Mouse (Mus musculus) forebrain, embryonic 16.5 days (tissue): ENCODE data around the gene Clip4. TPM values are rescaled to one million over a fixed set of nuclear protein-coding genes. Genes with fewer than 3 reads are reported as not detected.
"Not testable (repeated sequence)": the region's sequence is repeated elsewhere in the genome, so short reads cannot be mapped to it uniquely, and the experiment has no call there.

Experiments
- ATAC-seq: fragments of 200-750 bp; cut with Nextera tagmentation; 2 replicates; pipeline ENCODE4 v1.8.0; 2017; ENCODE audit warnings: mild to moderate bottlenecking, moderate library complexity
- H3K27ac ChIP-seq: fragments of 300-500 bp; sonication (generic); 2 replicates; pipeline ENCODE4 v1.5.1; 2014; ENCODE audit warnings: low read length, control low read depth
- H3K27me3 ChIP-seq: fragments of 300-500 bp; sonication (generic); replicated peaks from 2 replicates; pipeline ENCODE4 v1.6.1; 2014; ENCODE audit warnings: low read length; ENCODE audit not compliant: control insufficient read depth, insufficient read depth
- H3K36me3 ChIP-seq: fragments of 300-500 bp; sonication (generic); 2 replicates; pipeline ENCODE4 v1.6.1; 2014; ENCODE audit not compliant: control insufficient read depth, insufficient read depth
- H3K4me1 ChIP-seq: fragments of 300-500 bp; sonication (generic); replicated peaks from 2 replicates; pipeline ENCODE4 v1.6.1; 2014; ENCODE audit warnings: low read length; ENCODE audit not compliant: control insufficient read depth, insufficient read depth
- H3K4me2 ChIP-seq: fragments of 300-500 bp; sonication (generic); 2 replicates; pipeline ENCODE4 v1.6.1; 2014; ENCODE audit warnings: mild to moderate bottlenecking, low read length, control low read depth
- H3K4me3 ChIP-seq: fragments of 300-500 bp; sonication (generic); replicated peaks from 2 replicates; pipeline ENCODE4 v1.5.1; 2014; ENCODE audit warnings: mild to moderate bottlenecking, low read length, control low read depth
- H3K9ac ChIP-seq: fragments of 300-500 bp; sonication (generic); replicated peaks from 2 replicates; pipeline ENCODE4 v1.6.1; 2014; ENCODE audit warnings: low read depth, low read length, control low read depth
- H3K9me3 ChIP-seq: fragments of 300-500 bp; sonication (generic); 2 replicates; pipeline ENCODE4 v1.6.1; 2016; ENCODE audit warnings: low read length; ENCODE audit not compliant: control insufficient read depth
- WGBS: fragments of 180-500 bp; shearing (Covaris S2); extraction: QIAGEN DNeasy Blood & Tissue Kit; methylation state at CpG from one replicate; pipeline ENCODE4 v1.1.7; 2014; 5-methylcytosine and 5-hydroxymethylcytosine counted together
- polyA plus RNA-seq: library from polyadenylated mRNA; unstranded; fragments of >200 nt; fragmentation: Nextera tagmentation; extraction: Ambion mirVana; gene quantifications from 2 replicates; pipeline ENCODE4 v1.2.1, GENCODE M21; 2015

Gene Clip4
- polyA plus RNA-seq = 10.8 and 10.9 TPM in 2 replicates

DNA sequence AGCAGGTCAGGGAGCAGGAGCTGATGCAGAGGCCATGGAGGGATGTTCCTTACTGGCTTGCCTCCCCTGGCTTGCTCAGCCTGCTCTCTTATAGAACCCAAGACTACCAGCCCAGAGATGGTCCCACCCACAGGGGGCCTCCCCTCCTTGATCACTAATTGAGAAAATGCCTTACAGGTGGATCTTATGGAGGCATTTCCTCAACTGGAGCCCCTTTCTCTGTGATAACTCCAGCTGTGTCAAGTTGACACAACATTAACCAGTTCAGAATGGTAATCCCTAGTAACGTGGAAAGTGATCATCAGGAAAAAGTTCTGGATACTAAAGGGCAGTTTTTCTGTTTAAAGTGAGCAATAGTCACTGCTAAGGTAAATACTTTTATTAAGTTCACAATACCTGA, at the start of gene Clip4:
Gene Clip4, plus strand, starts transcription at position 301 of the 400 bp plus-strand sequence.
- not testable (repeated sequence) for H3K4me3 ChIP-seq, H3K4me2 ChIP-seq, H3K27ac ChIP-seq, H3K9ac ChIP-seq, ATAC-seq, H3K9me3 ChIP-seq, H3K36me3 ChIP-seq, H3K4me1 ChIP-seq, H3K27me3 ChIP-seq
- WGBS = 87% methylated on average over 1 of the region's 1 CpGs

DNA sequence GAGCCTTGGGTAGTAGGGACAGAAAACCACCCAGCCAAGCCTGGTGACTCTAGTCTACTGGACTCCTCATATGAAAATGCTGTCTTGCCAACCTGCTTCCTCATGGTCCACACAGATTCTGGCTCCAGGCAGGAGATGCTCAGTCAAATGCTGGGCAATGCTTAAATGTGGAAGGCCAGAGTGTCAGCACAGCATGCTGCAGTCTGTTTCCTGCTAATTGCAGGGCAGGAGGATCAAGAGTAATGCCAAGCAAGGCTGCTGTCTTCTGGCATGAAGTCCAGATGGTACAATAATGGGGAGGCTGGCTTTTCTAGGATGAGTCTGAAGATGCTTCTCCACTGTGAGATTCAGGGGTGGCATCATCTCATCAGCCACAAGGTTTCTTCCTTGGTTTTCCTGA, 47.8 kb upstream of the Clip4 start:
- no peaks in the 10 kb centered on the region for H3K36me3 ChIP-seq
- H3K9ac ChIP-seq = no peak overlapping the region
- no peaks in the 10 kb centered on the region for H3K4me1 ChIP-seq
- no peak overlapping the region for H3K4me2 ChIP-seq
- no peak overlapping the region for H3K27ac ChIP-seq
- no peak overlapping the region for H3K4me3 ChIP-seq
- ATAC-seq = no peak
- no peaks in the 10 kb centered on the region for H3K27me3 ChIP-seq
- H3K9me3 ChIP-seq = no peaks in the 10 kb centered on the region

- H3K4me1 ChIP-seq = no peaks in the 10 kb centered on the region
- WGBS = 73% methylated on average over 3 of the region's 3 CpGs
- no peak for ATAC-seq
- H3K9me3 ChIP-seq = no peaks in the 10 kb centered on the region
- no peak overlapping the region for H3K9ac ChIP-seq
- H3K27me3 ChIP-seq = no peaks in the 10 kb centered on the region
- no peak overlapping the region for H3K4me2 ChIP-seq
- no peaks in the 10 kb centered on the region for H3K36me3 ChIP-seq
- H3K27ac ChIP-seq = no peak overlapping the region
- no peak overlapping the region for H3K4me3 ChIP-seq
Observed at GRCm38 (mm10) chr17:71721019-71721418, 47.3 kb upstream of the Clip4 start.

- H3K9ac ChIP-seq = no peak overlapping the region
- no peaks in the 10 kb centered on the region for H3K4me1 ChIP-seq
- 73% methylated on average over 2 of the region's 2 CpGs for WGBS
- no peaks in the 10 kb centered on the region for H3K36me3 ChIP-seq
- no peak overlapping the region for H3K4me2 ChIP-seq
- no peak overlapping the region for H3K27ac ChIP-seq
- no peak for ATAC-seq
- no peaks in the 10 kb centered on the region for H3K9me3 ChIP-seq
- H3K27me3 ChIP-seq = no peaks in the 10 kb centered on the region
- no peak overlapping the region for H3K4me3 ChIP-seq
Observed at GRCm38 (mm10) chr17:71730655-71731054, 37.6 kb upstream of the Clip4 start.

GRCm38 (mm10) chr17:71736442-71736841, 31.8 kb upstream of the Clip4 start:
- no peaks in the 10 kb centered on the region for H3K4me1 ChIP-seq
- no peak overlapping the region for H3K27ac ChIP-seq
- H3K27me3 ChIP-seq = no peaks in the 10 kb centered on the region
- no peak overlapping the region for H3K9ac ChIP-seq
- no peaks in the 10 kb centered on the region for H3K9me3 ChIP-seq
- 63% methylated on average over 3 of the region's 3 CpGs for WGBS
- H3K4me3 ChIP-seq = no peak overlapping the region
- no peak overlapping the region for H3K4me2 ChIP-seq
- no peak for ATAC-seq
- no peaks in the 10 kb centered on the region for H3K36me3 ChIP-seq

DNA sequence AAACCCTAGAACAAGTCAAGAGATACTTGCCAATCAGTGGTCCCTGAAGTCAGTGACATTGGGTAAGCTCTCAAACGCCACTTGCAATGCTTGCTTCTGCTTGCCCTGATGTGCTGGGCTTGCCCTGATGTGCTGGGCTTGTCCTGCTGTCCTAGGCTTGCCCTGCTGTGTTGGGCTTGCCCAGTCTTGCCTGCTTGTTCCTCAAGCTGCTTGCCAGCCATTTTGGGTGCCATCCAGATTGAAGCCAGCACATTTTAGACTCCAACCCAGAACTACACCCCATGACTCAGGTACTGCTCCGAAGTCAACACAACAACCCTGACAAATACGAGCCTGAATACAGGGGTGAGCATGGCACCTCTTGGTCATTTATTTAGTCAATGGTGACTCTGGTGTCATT, 26.1 kb upstream of the Clip4 start:
- Histone ChIP-seq H3K4me1 (peaks cover 9% of the 10 kb centered on the region), H3K36me3 (no peaks in the 10 kb centered on the region), H3K27ac (no peak overlapping the region), H3K9me3 (no peaks in the 10 kb centered on the region), H3K27me3 (no peaks in the 10 kb centered on the region), H3K4me3 (no peak overlapping the region), H3K9ac (no peak overlapping the region), H3K4me2 (no peak overlapping the region)
- WGBS = 90% methylated on average over 3 of the region's 3 CpGs
- no peak for ATAC-seq

DNA sequence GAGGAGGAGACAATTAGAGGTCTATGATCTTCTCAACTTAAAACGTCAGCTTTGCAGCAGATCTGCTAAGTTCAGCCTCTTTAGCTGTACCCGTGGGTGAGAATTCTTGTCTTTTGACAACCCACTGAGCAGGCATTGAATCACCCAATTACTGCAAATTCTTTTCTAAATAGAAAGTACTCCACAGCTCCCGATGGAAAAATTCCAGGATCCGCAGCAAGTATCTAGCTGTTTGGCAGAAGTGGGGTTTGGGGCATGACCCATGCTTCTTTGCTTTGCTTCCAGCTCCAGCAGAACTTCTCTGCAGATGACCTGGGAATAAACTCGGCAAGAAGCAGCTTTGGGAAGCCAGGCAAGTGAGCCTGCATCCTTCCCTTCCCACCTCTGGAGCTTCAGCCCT, 25.3 kb upstream of the Clip4 start:
- H3K36me3 ChIP-seq = no peaks in the 10 kb centered on the region
- whole genome bisulfite sequencing = 3% methylated on average over 5 of the region's 5 CpGs
- H3K9ac ChIP-seq = no peak overlapping the region
- H3K9me3 ChIP-seq = no peaks in the 10 kb centered on the region
- no peak for ATAC-seq
- no peak overlapping the region for H3K4me3 ChIP-seq
- no peaks in the 10 kb centered on the region for H3K27me3 ChIP-seq
- no peak overlapping the region for H3K4me2 ChIP-seq
- H3K27ac ChIP-seq = no peak overlapping the region
- H3K4me1 ChIP-seq = peaks cover 9% of the 10 kb centered on the region

GRCm38 (mm10) chr17:71746114-71746513, 22.2 kb upstream of the Clip4 start:
- Histone ChIP-seq H3K36me3 (no peaks in the 10 kb centered on the region), H3K9me3 (no peaks in the 10 kb centered on the region), H3K27me3 (no peaks in the 10 kb centered on the region), H3K4me3 (no peak overlapping the region), H3K9ac (no peak overlapping the region), H3K4me1 (peaks cover 9% of the 10 kb centered on the region), H3K27ac (no peak overlapping the region), H3K4me2 (no peak overlapping the region)
- 67% methylated on average over 9 of the region's 9 CpGs for WGBS
- no peak for ATAC-seq

DNA sequence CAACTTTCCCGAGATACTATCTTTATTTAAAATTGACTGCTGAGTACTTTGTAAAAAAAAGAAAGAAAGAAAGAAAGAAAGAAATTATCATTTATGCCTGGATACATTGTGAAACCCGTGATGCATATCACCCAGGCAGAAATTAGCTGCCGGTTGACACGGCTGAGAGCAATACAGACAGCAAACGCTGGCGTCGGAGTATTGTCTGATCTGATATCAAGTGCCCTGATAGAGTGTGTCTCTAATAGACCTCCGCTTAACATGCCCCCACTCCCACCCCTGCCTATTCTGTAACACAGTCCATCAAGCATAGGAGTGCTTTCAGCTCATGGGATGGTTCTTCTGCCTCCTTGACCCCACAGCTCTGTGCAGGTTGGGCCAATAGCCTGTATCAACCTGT, 20.7 kb upstream of the Clip4 start:
- Histone ChIP-seq H3K27me3 (no peaks in the 10 kb centered on the region), H3K9ac (no peak overlapping the region), H3K4me3 (no peak overlapping the region), H3K4me1 (peaks cover 9% of the 10 kb centered on the region), H3K27ac (no peak overlapping the region), H3K9me3 (no peaks in the 10 kb centered on the region), H3K36me3 (no peaks in the 10 kb centered on the region), H3K4me2 (no peak overlapping the region)
- ATAC-seq = peak; percentile 30; the same call in 1 of the 2 replicates
- 65% methylated on average over 8 of the region's 8 CpGs for WGBS

- Histone ChIP-seq H3K9me3 (no peaks in the 10 kb centered on the region), H3K36me3 (no peaks in the 10 kb centered on the region), H3K27me3 (no peaks in the 10 kb centered on the region), H3K4me2 (no peak overlapping the region), H3K4me3 (no peak overlapping the region), H3K4me1 (peaks cover 9% of the 10 kb centered on the region), H3K9ac (no peak overlapping the region), H3K27ac (no peak overlapping the region)
- WGBS = 88% methylated on average over 9 of the region's 9 CpGs
- ATAC-seq = no peak
Observed at GRCm38 (mm10) chr17:71749616-71750168, 18.6 kb upstream of the Clip4 start.
